Mouse (Mus musculus) ES-E14 (cell line): Measurements from ENCODE around the gene Rab13. TPM values are rescaled to one million over a fixed set of nuclear protein-coding genes. Genes with fewer than 3 reads are reported as not detected.

ENCODE experiments used
- DNase-seq: peaks from one replicate; pipeline ENCODE4 v3.0.0-alpha.2; 2013; ENCODE audit warnings: low read depth, low spot score
- H3K27ac ChIP-seq: 2 replicates; pipeline ENCODE4 v1.5.1; 2012; ENCODE audit warnings: low read depth, mild to moderate bottlenecking, low read length, moderate library complexity, mixed read lengths; ENCODE audit not compliant: poor library complexity, insufficient read depth, severe bottlenecking
- H3K36me3 ChIP-seq: 2 replicates; pipeline ENCODE4 v1.6.1; 2012; ENCODE audit warnings: mild to moderate bottlenecking, low read length, moderate library complexity, mixed read lengths; ENCODE audit not compliant: control insufficient read depth, poor library complexity, insufficient read depth, severe bottlenecking
- H3K4me1 ChIP-seq, 2 experiments: fragments of 150-350 bp in 1 of 2; sonication (generic) in 1 of 2; 2 replicates each; pipeline ENCODE4 v1.6.1; 2012; ENCODE audit warnings: low read length in 2 of 2, mild to moderate bottlenecking in 1 of 2, mixed read lengths in 1 of 2; ENCODE audit not compliant: control insufficient read depth in 2 of 2, insufficient read depth in 2 of 2, poor library complexity in 1 of 2
- H3K4me3 ChIP-seq, 2 experiments: fragments of 150-350 bp in 1 of 2; sonication (generic) in 1 of 2; 2 replicates each; pipeline ENCODE4 v1.5.1; 2012; ENCODE audit warnings: low read length in 2 of 2, low read depth in 1 of 2, mild to moderate bottlenecking in 1 of 2, mixed read lengths in 1 of 2; ENCODE audit not compliant: insufficient read depth in 1 of 2, poor library complexity in 1 of 2, severe bottlenecking in 1 of 2
- H3K9ac ChIP-seq: 2 replicates; pipeline ENCODE4 v1.6.1; 2012; ENCODE audit warnings: low read depth, mild to moderate bottlenecking, low read length, mixed read lengths; ENCODE audit not compliant: poor library complexity, insufficient read depth, severe bottlenecking
- H3K9me3 ChIP-seq: fragments of 150-350 bp; sonication (generic); 2 replicates; pipeline ENCODE4 v1.6.1; 2012; ENCODE audit warnings: low read depth, mild to moderate bottlenecking, low read length; ENCODE audit not compliant: control insufficient read depth, insufficient read depth
- CHD2 ChIP-seq: IDR thresholded peaks from 2 replicates; pipeline ENCODE4 v1.6.1; 2014; ENCODE audit warnings: mild to moderate bottlenecking, low read depth, low read length, inconsistent platforms
- HCFC1 ChIP-seq: IDR thresholded peaks from 2 replicates; pipeline ENCODE4 v1.6.1; 2012; ENCODE audit warnings: low read length, inconsistent platforms, borderline replicate concordance; ENCODE audit not compliant: insufficient read depth
- MAFK ChIP-seq: IDR thresholded peaks from 2 replicates; pipeline ENCODE4 v1.6.1; 2014; ENCODE audit warnings: mild to moderate bottlenecking, low read depth, low read length, inconsistent platforms; ENCODE audit not compliant: insufficient read depth
- ZC3H11A ChIP-seq: IDR thresholded peaks from 2 replicates; pipeline ENCODE4 v1.6.1; 2012; ENCODE audit warnings: low read depth, mild to moderate bottlenecking, inconsistent platforms, low read length, borderline replicate concordance
- ZNF384 ChIP-seq: IDR thresholded peaks from 2 replicates; pipeline ENCODE4 v1.6.1; 2012; ENCODE audit warnings: low read depth, low read length, inconsistent platforms
- in situ Hi-C, 2 experiments: fragments of 600-800 bp; cut with MboI; formaldehyde crosslinking; loops; one replicate each; pipeline ENCODE4 v1.15.1; 2025; ENCODE audit warnings: low sequenced_read_pairs in 2 of 2, inconsistent platforms in 1 of 2; ENCODE audit not compliant: unreplicated experiment in 2 of 2
- total RNA-seq: library from RNA; depleted of rRNA; stranded (reverse); fragments of 300-350 nt; gene quantifications from 2 replicates; pipeline ENCODE4 v1.2.3, GENCODE M21; 2012

Rab13 gene
- total RNA-seq, 1 experiment: 13.2 TPM

DNA sequence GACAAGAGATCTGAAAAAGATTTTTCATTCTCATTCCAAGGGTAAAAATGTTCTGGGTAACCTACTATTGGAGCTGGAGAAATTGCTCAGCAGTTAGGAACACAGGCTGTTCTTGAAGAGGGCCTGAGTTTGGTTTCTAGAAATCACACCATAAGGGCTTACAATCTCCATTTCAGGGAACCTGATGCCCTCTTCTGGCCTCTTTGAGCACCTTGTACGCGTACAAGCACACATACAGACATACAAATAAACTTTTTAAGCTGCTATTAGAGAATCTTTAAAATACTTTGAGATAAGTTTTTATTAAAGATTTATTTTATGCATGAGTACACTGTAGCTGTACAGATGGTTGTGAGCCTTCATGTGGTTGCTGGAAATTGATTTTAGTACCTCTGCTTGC, 8.9 kb upstream of the Rab13 start:
- H3K9me3 ChIP-seq: no peaks in the 10 kb centered on the region
- H3K9ac ChIP-seq: no peak overlapping the region
- H3K4me1 ChIP-seq: peaks cover 0 to 6% of the 10 kb centered on the region in 2 experiments; a peak in 1 of 4 replicates
- H3K36me3 ChIP-seq: peaks cover 13% of the 10 kb centered on the region
- H3K4me3 ChIP-seq: no peak overlapping the region
- TF ChIP-seq MAFK (no peak), ZC3H11A (no peak)
- in situ Hi-C loops: no loop called here
- no peak overlapping the region for H3K27ac ChIP-seq
- DNase-seq: no peak

DNA sequence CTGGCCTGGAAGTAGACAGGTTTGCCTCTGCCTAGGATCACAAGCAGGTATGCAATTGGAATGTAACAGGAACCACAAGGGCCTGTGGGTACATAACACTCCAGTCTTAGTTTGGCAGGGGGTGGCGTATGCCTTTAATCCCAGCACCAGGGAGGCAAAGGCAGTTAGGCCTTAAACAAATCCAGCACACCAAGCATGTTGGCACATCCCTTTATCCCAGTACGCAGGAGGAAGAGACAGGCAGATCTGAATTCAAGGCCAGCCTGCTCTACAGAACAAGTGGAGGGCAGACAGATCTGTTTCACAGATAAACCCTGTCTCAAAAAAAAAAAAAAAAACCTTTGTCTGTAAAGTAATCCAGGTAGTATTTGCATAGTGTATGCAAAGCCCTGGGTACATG, 4.8 kb upstream of the Rab13 start:
- H3K36me3 ChIP-seq: peaks cover 37% of the 10 kb centered on the region
- TF ChIP-seq HCFC1 (no peak), ZNF384 (no peak), CHD2 (no peak), ZC3H11A (no peak), MAFK (no peak)

DNA sequence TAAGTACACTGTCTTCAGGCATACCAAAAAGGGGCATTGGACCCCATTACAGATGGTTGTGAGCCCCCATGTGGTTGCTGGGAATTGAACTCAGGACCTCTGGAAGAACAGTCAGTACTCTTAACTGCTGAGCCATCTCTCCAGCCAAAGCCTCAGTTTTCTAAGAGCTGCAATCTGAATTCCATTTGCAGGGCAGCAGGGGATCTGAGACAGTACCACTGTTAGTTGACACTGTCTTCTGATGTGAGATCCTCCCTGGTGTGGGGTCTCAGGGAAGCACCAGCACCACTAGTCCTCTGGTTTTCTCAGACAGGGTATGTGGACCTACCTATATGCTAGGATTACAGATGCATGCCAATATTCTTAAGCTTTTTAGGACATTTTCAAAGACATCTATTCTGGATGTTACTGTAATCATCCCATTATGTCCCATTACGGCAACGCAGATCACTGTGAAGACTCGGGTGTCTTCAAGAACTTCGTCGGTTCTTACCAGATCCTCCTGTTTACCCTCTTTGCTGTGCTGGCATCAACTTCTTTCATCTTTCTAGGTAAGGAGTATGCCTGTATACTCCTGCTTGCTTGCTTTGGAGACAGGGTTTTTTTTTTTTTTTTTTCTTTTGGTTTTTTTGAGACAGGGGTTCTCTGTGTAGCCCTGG, 3.5 kb upstream of the Rab13 start:
- in situ Hi-C loops: no loop called here
- 0 out of 2 replicates have a peak, but pooled peaks have one; percentile 11 for TF ChIP-seq ZNF384
- TF ChIP-seq MAFK: no peak
- H3K4me1 ChIP-seq: peaks cover 0 to 6% of the 10 kb centered on the region in 2 experiments; a peak in 1 of 4 replicates
- H3K36me3 ChIP-seq: peaks cover 37% of the 10 kb centered on the region
- H3K9me3 ChIP-seq: no peaks in the 10 kb centered on the region
- peak overlapping the region; percentile 33; the same call in 1 of the 2 replicates for H3K9ac ChIP-seq
- no peak for DNase-seq
- H3K27ac ChIP-seq: no peak overlapping the region; the same call in 1 of the 2 replicates
- H3K4me3 ChIP-seq: peak overlapping the region in 1 of 2 experiments; percentile 21; a peak in 1 of 4 replicates

More for the DNA sequence above, 4.8 kb upstream of the Rab13 start:
- Histone ChIP-seq H3K4me3 (no peak overlapping the region), H3K27ac (no peak overlapping the region), H3K4me1 (peaks cover 0 to 6% of the 10 kb centered on the region in 2 experiments; a peak in 1 of 4 replicates), H3K9me3 (no peaks in the 10 kb centered on the region), H3K9ac (no peak overlapping the region)
- in situ Hi-C loops: no loop called here
- no peak for DNase-seq

DNA sequence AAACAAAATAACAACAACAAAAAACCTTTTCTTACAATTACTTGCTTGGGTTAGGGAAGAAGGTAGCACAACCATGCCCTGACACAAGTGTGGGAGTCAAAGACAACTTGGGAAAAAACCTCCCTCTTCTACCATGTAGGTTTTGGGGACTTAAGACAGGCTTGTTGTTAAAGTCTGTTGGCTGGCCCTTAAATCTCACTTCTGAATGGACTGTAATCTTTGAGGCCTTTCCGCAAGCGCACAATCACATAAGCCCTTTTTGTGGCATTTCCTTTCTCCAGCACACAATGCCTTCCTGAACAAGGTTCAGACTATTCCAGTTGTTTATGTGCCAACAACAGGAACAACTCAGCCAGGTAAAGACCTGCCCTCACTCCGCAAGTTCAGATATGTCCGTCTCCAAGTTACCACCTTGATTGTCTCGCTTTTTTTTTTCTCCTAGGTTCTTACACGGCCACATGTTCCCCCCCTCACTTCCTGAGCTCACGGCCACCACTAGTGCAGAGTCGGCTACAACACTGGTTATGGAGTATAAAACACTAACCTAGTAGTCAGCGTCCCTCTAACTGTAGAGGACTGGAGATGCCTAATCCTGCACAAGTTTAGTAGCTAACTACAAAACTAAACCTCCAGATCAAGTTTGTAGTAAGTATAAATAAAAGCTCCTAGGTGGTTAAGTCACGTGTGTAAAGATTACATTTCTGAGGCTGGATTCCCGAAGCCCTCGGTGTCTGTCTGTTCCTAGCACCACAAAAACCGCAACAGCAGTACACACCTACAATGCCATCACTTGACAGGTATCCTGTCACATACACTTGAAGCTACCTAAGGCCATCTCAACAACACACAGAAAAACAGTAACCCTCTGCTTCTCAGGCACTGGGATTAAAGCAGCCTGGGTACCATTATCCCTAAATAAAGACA, 1.8 kb upstream of the Rab13 start:
- H3K9me3 ChIP-seq: no peaks in the 10 kb centered on the region
- in situ Hi-C loops: no loop called here
- peaks cover 0 to 6% of the 10 kb centered on the region in 2 experiments; a peak in 1 of 4 replicates for H3K4me1 ChIP-seq
- peak overlapping the region; percentile 65 for H3K9ac ChIP-seq
- DNase-seq: no peak
- H3K4me3 ChIP-seq: peak overlapping the region; percentile 88 to 95
- H3K27ac ChIP-seq: no peak overlapping the region; the same call in 1 of the 2 replicates
- H3K36me3 ChIP-seq: peaks cover 37% of the 10 kb centered on the region
- TF ChIP-seq ZNF384: no peak
- no peak for TF ChIP-seq CHD2
- TF ChIP-seq MAFK: no peak

DNA sequence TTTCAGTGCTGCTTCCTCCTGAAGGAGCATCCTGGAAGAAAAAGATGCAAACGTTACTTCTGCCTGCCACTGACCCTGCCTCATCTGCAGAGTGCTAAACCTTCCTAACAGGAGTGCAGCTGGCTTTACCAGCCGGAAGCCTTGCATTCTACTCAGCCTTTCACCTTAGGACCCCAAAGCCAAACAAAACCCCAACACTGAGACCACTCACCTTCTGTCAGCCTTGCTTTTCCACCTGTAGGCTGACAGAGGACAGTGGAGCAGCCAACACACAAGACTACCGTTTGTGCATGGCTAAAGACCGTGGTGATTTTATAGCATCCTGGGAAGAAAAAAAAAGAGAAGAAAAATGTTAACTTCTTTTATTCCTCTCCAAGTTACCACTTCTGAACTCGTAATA, 772 bp upstream of the Rab13 start:
- DNase-seq: no peak

More for the DNA sequence above, 772 bp upstream of the Rab13 start:
- peak overlapping the region; percentile 99 for H3K9ac ChIP-seq
- peak overlapping the region; percentile 88 to 95 for H3K4me3 ChIP-seq
- in situ Hi-C loops: no loop called here
- no peaks in the 10 kb centered on the region for H3K9me3 ChIP-seq
- no peak overlapping the region for H3K27ac ChIP-seq
- peaks cover 0 to 8% of the 10 kb centered on the region in 2 experiments; a peak in 1 of 4 replicates for H3K4me1 ChIP-seq
- peaks cover 36% of the 10 kb centered on the region for H3K36me3 ChIP-seq
- no peak for TF ChIP-seq HCFC1
- TF ChIP-seq CHD2: no peak
